Mouse (Mus musculus): ENCODE data around the gene Nup88. TPM values are rescaled to one million over a fixed set of nuclear protein-coding genes. Genes with fewer than 3 reads are reported as not detected.

Nup88 gene
- polyA plus RNA-seq (2011; ENCODE audit: insufficient read depth, insufficient read length, low read depth, missing spikeins): 219 and 227 TPM in 2 replicates

- Histone ChIP-seq H3K9me3 (replicated peaks; ENCODE audit: control insufficient read depth, insufficient read depth, low read length, poor library complexity, severe bottlenecking) (no peaks in the 10 kb centered on the region), H3K27ac (ENCODE audit: insufficient read depth, low read length) (peak within 1 kb of the TSS; percentile 47; the same call in 1 of the 2 replicates), H3K4me3 (ENCODE audit: low read depth, low read length) (peak within 1 kb of the TSS; percentile 91), H3K27me3 (ENCODE audit: control insufficient read depth, insufficient read depth, low read length, poor library complexity, severe bottlenecking) (no peaks in the 10 kb centered on the region), H3K36me3 (ENCODE audit: control insufficient read depth, insufficient read depth, low read length, poor library complexity, severe bottlenecking) (peaks cover 39% of the 10 kb centered on the region), H3K4me1 (ENCODE audit: control insufficient read depth, insufficient read depth, low read length) (no peaks in the 10 kb centered on the region), H3K9ac (ENCODE audit: low read depth, poor library complexity, severe bottlenecking) (peak within 1 kb of the TSS; percentile 83)
- peak; percentile 43 for TF ChIP-seq POLR2A (IDR thresholded peaks at IDR 0.05; ENCODE audit: insufficient read depth, low read length)
- TF ChIP-seq EP300 (IDR thresholded peaks at IDR 0.05; ENCODE audit: insufficient read depth, low read depth, low read length): no peak
Measured at GRCm38 (mm10) chr11:70969821-70970559, at the start of gene Nup88, which contains the start of gene Rpain. TSS of gene Nup88 (minus strand) at chr11:70969973. TSS of gene Rpain (plus strand) at chr11:70970213.

- Histone ChIP-seq H3K9me3 (replicated peaks; ENCODE audit: control insufficient read depth, insufficient read depth, low read length, poor library complexity, severe bottlenecking) (no peaks in the 10 kb centered on the region), H3K27me3 (ENCODE audit: control insufficient read depth, insufficient read depth, low read length, poor library complexity, severe bottlenecking) (no peaks in the 10 kb centered on the region), H3K36me3 (ENCODE audit: control insufficient read depth, insufficient read depth, low read length, poor library complexity, severe bottlenecking) (peaks cover 32% of the 10 kb centered on the region), H3K4me1 (ENCODE audit: control insufficient read depth, insufficient read depth, low read length) (no peaks in the 10 kb centered on the region), H3K9ac (ENCODE audit: low read depth, poor library complexity, severe bottlenecking) (peak overlapping the region; percentile 70), H3K27ac (ENCODE audit: insufficient read depth, low read length) (no peak overlapping the region), H3K4me3 (ENCODE audit: low read depth, low read length) (peak overlapping the region; percentile 95)
- no peak for TF ChIP-seq POLR2A (IDR thresholded peaks at IDR 0.05; ENCODE audit: insufficient read depth, low read length)
Measured at GRCm38 (mm10) chr11:71018416-71019200, 48.8 kb upstream of the Nup88 start.

GRCm38 (mm10) chr11:71017051-71017450 lies 47.3 kb upstream of the Nup88 start:
- Histone ChIP-seq H3K9me3 (replicated peaks; ENCODE audit: control insufficient read depth, insufficient read depth, low read length, poor library complexity, severe bottlenecking) (no peaks in the 10 kb centered on the region), H3K27ac (ENCODE audit: insufficient read depth, low read length) (no peak overlapping the region), H3K4me3 (ENCODE audit: low read depth, low read length) (no peak overlapping the region), H3K27me3 (ENCODE audit: control insufficient read depth, insufficient read depth, low read length, poor library complexity, severe bottlenecking) (no peaks in the 10 kb centered on the region), H3K36me3 (ENCODE audit: control insufficient read depth, insufficient read depth, low read length, poor library complexity, severe bottlenecking) (peaks cover 27% of the 10 kb centered on the region), H3K4me1 (ENCODE audit: control insufficient read depth, insufficient read depth, low read length) (no peaks in the 10 kb centered on the region), H3K9ac (ENCODE audit: low read depth, poor library complexity, severe bottlenecking) (no peak overlapping the region)
- TF ChIP-seq EP300 (IDR thresholded peaks at IDR 0.05; ENCODE audit: insufficient read depth, low read depth, low read length) (no peak), POLR2A (IDR thresholded peaks at IDR 0.05; ENCODE audit: insufficient read depth, low read length) (no peak), CTCF (IDR thresholded peaks at IDR 0.05; ENCODE audit: low read depth, low read length) (no peak)

GRCm38 (mm10) chr11:71012743-71013142 lies 43.0 kb upstream of the Nup88 start:
- Histone ChIP-seq H3K4me3 (ENCODE audit: low read depth, low read length) (no peak overlapping the region), H3K36me3 (ENCODE audit: control insufficient read depth, insufficient read depth, low read length, poor library complexity, severe bottlenecking) (peaks cover 45% of the 10 kb centered on the region), H3K27me3 (ENCODE audit: control insufficient read depth, insufficient read depth, low read length, poor library complexity, severe bottlenecking) (no peaks in the 10 kb centered on the region), H3K4me1 (ENCODE audit: control insufficient read depth, insufficient read depth, low read length) (no peaks in the 10 kb centered on the region), H3K9ac (ENCODE audit: low read depth, poor library complexity, severe bottlenecking) (no peak overlapping the region), H3K27ac (ENCODE audit: insufficient read depth, low read length) (no peak overlapping the region), H3K9me3 (replicated peaks; ENCODE audit: control insufficient read depth, insufficient read depth, low read length, poor library complexity, severe bottlenecking) (no peaks in the 10 kb centered on the region)
- no peak for TF ChIP-seq CTCF (IDR thresholded peaks at IDR 0.05; ENCODE audit: low read depth, low read length)
- no peak for TF ChIP-seq POLR2A (IDR thresholded peaks at IDR 0.05; ENCODE audit: insufficient read depth, low read length)
- TF ChIP-seq EP300 (IDR thresholded peaks at IDR 0.05; ENCODE audit: insufficient read depth, low read depth, low read length): no peak

- Histone ChIP-seq H3K9me3 (replicated peaks; ENCODE audit: control insufficient read depth, insufficient read depth, low read length, poor library complexity, severe bottlenecking) (no peaks in the 10 kb centered on the region), H3K4me1 (ENCODE audit: control insufficient read depth, insufficient read depth, low read length) (no peaks in the 10 kb centered on the region), H3K27ac (ENCODE audit: insufficient read depth, low read length) (no peak overlapping the region), H3K36me3 (ENCODE audit: control insufficient read depth, insufficient read depth, low read length, poor library complexity, severe bottlenecking) (peaks cover 34% of the 10 kb centered on the region), H3K4me3 (ENCODE audit: low read depth, low read length) (no peak overlapping the region), H3K9ac (ENCODE audit: low read depth, poor library complexity, severe bottlenecking) (no peak overlapping the region), H3K27me3 (ENCODE audit: control insufficient read depth, insufficient read depth, low read length, poor library complexity, severe bottlenecking) (no peaks in the 10 kb centered on the region)
- TF ChIP-seq POLR2A (IDR thresholded peaks at IDR 0.05; ENCODE audit: insufficient read depth, low read length): no peak
- TF ChIP-seq CTCF (IDR thresholded peaks at IDR 0.05; ENCODE audit: low read depth, low read length): no peak
- TF ChIP-seq EP300 (IDR thresholded peaks at IDR 0.05; ENCODE audit: insufficient read depth, low read depth, low read length): no peak
Measured at GRCm38 (mm10) chr11:71008321-71008720, 38.5 kb upstream of the Nup88 start.

- H3K27ac ChIP-seq (ENCODE audit: insufficient read depth, low read length): no peak overlapping the region
- no peaks in the 10 kb centered on the region for H3K27me3 ChIP-seq (ENCODE audit: control insufficient read depth, insufficient read depth, low read length, poor library complexity, severe bottlenecking)
- H3K4me1 ChIP-seq (ENCODE audit: control insufficient read depth, insufficient read depth, low read length): no peaks in the 10 kb centered on the region
- H3K36me3 ChIP-seq (ENCODE audit: control insufficient read depth, insufficient read depth, low read length, poor library complexity, severe bottlenecking): peaks cover 33% of the 10 kb centered on the region
- no peak overlapping the region for H3K9ac ChIP-seq (ENCODE audit: low read depth, poor library complexity, severe bottlenecking)
- no peak overlapping the region for H3K4me3 ChIP-seq (ENCODE audit: low read depth, low read length)
- H3K9me3 ChIP-seq (replicated peaks; ENCODE audit: control insufficient read depth, insufficient read depth, low read length, poor library complexity, severe bottlenecking): no peaks in the 10 kb centered on the region
- TF ChIP-seq CTCF (IDR thresholded peaks at IDR 0.05; ENCODE audit: low read depth, low read length) (no peak), EP300 (IDR thresholded peaks at IDR 0.05; ENCODE audit: insufficient read depth, low read depth, low read length) (no peak), POLR2A (IDR thresholded peaks at IDR 0.05; ENCODE audit: insufficient read depth, low read length) (no peak)
Measured at GRCm38 (mm10) chr11:71007831-71008230, 38.1 kb upstream of the Nup88 start.
